Mouse (Mus musculus): ENCODE measurements around the gene Hoxc4.

Hoxc4 gene

GRCm38 (mm10) chr15:103018636-103019035 is at the start of gene Hoxc4:
Hoxc4 (plus strand) TSS chr15:103018934.
- in situ Hi-C loops (cut with MboI; ENCODE audit: unreplicated experiment in 2 of 2): no loop called here

- in situ Hi-C loops (cut with MboI; ENCODE audit: unreplicated experiment in 2 of 2): loop anchor here in 1 of 2 experiments (10.0 kb wide), 1 partner anchor 204 kb away; no protein-coding TSS in a partner anchor
These were observed 49.4 kb upstream of the Hoxc4 start for GRCm38 (mm10) chr15:102969296-102969695.

GRCm38 (mm10) chr15:102970740-102971139 is 48.0 kb upstream of the Hoxc4 start:
- in situ Hi-C loops (cut with MboI; ENCODE audit: unreplicated experiment in 2 of 2): no loop called here

- in situ Hi-C loops (cut with MboI; ENCODE audit: unreplicated experiment in 2 of 2): no loop called here
These were observed 46.5 kb upstream of the Hoxc4 start for GRCm38 (mm10) chr15:102972254-102972653.

- in situ Hi-C loops (cut with MboI; ENCODE audit: unreplicated experiment in 2 of 2): no loop called here
These were observed 46.0 kb upstream of the Hoxc4 start for GRCm38 (mm10) chr15:102972753-102973152.

- in situ Hi-C loops (cut with MboI; ENCODE audit: unreplicated experiment in 2 of 2): no loop called here
These were observed 43.7 kb upstream of the Hoxc4 start for GRCm38 (mm10) chr15:102975034-102975433.

GRCm38 (mm10) chr15:102975688-102976111 is 43.0 kb upstream of the Hoxc4 start:
- in situ Hi-C loops (cut with MboI; ENCODE audit: unreplicated experiment in 2 of 2): no loop called here

GRCm38 (mm10) chr15:102976171-102976570 is 42.6 kb upstream of the Hoxc4 start, which contains the start of gene Hoxc9:
Hoxc9 (plus strand) TSS chr15:102976439.
- in situ Hi-C loops (cut with MboI; ENCODE audit: unreplicated experiment in 2 of 2): no loop called here

GRCm38 (mm10) chr15:102976631-102977422 is 41.9 kb upstream of the Hoxc4 start:
- in situ Hi-C loops (cut with MboI; ENCODE audit: unreplicated experiment in 2 of 2): no loop called here

- in situ Hi-C loops (cut with MboI; ENCODE audit: unreplicated experiment in 2 of 2): no loop called here
These were observed 41.2 kb upstream of the Hoxc4 start for GRCm38 (mm10) chr15:102977423-102977974.

- in situ Hi-C loops (cut with MboI; ENCODE audit: unreplicated experiment in 2 of 2): no loop called here
These were observed 39.9 kb upstream of the Hoxc4 start for GRCm38 (mm10) chr15:102978615-102979515.

GRCm38 (mm10) chr15:102979936-102980335 is 38.8 kb upstream of the Hoxc4 start:
- in situ Hi-C loops (cut with MboI; ENCODE audit: unreplicated experiment in 2 of 2): loop anchor here (10.0 kb wide), 2 partner anchors 335 to 365 kb away; partner anchors contain the start of genes Gpr84 (in 2 of the 2) and Zfp385a (in 1 of the 2)

- in situ Hi-C loops (cut with MboI; ENCODE audit: unreplicated experiment in 2 of 2): loop anchor here (10.0 kb wide), 2 partner anchors 334 to 364 kb away; partner anchors contain the start of genes Gpr84 (in 2 of the 2) and Zfp385a (in 1 of the 2)
These were observed 38.4 kb upstream of the Hoxc4 start for GRCm38 (mm10) chr15:102980352-102980751.

GRCm38 (mm10) chr15:102980912-102981311 is 37.8 kb upstream of the Hoxc4 start:
- in situ Hi-C loops (cut with MboI; ENCODE audit: unreplicated experiment in 2 of 2): loop anchor here (10.0 kb wide), 2 partner anchors 334 to 364 kb away; partner anchors contain the start of genes Gpr84 (in 2 of the 2) and Zfp385a (in 1 of the 2)

GRCm38 (mm10) chr15:102981379-102982288 is 37.1 kb upstream of the Hoxc4 start:
- in situ Hi-C loops (cut with MboI; ENCODE audit: unreplicated experiment in 2 of 2): loop anchor here (10.0 kb wide), 2 partner anchors 333 to 363 kb away; partner anchors contain the start of genes Gpr84 (in 2 of the 2) and Zfp385a (in 1 of the 2)

GRCm38 (mm10) chr15:102983716-102984115 is 35.0 kb upstream of the Hoxc4 start:
- in situ Hi-C loops (cut with MboI; ENCODE audit: unreplicated experiment in 2 of 2): loop anchor here (10.0 kb wide), 2 partner anchors 331 to 361 kb away; partner anchors contain the start of genes Gpr84 (in 2 of the 2) and Zfp385a (in 1 of the 2)

GRCm38 (mm10) chr15:102984521-102984920 is 34.2 kb upstream of the Hoxc4 start:
- in situ Hi-C loops (cut with MboI; ENCODE audit: unreplicated experiment in 2 of 2): loop anchor here (10.0 kb wide), 2 partner anchors 330 to 360 kb away; partner anchors contain the start of genes Gpr84 (in 2 of the 2) and Zfp385a (in 1 of the 2)

- in situ Hi-C loops (cut with MboI; ENCODE audit: unreplicated experiment in 2 of 2): loop anchor here (5.0 to 10.0 kb wide), 4 partner anchors 187 to 360 kb away; partner anchors contain the start of genes Gpr84 (in 2 of the 2) and Zfp385a (in 2 of the 2)
These were observed 33.8 kb upstream of the Hoxc4 start for GRCm38 (mm10) chr15:102984925-102985324.

Measured in v-Abl transformed pro-B cells (cell line).